Mouse (Mus musculus) CH12.LX (cell line): ENCODE measurements around the gene Fmn2. TPM values are rescaled to one million over a fixed set of nuclear protein-coding genes. Genes with fewer than 3 reads are reported as not detected.

Source experiments
- DNase-seq: peaks from one replicate; pipeline ENCODE4 v3.0.0-alpha.2; 2013; ENCODE audit errors: extremely low read depth
- H3K27ac ChIP-seq: 2 replicates; pipeline ENCODE4 v1.5.1; 2012; ENCODE audit warnings: low read depth, mild to moderate bottlenecking, control low read depth, moderate library complexity; ENCODE audit not compliant: insufficient read depth
- H3K27me3 ChIP-seq: replicated peaks from 2 replicates; pipeline ENCODE3; 2012; ENCODE audit warnings: inconsistent platforms
- H3K36me3 ChIP-seq, 2 experiments: replicated peaks in 1 of 2; 2 replicates each; pipeline versions ENCODE3 to v1.6.1; 2012; ENCODE audit warnings: inconsistent platforms in 1 of 2, low read length in 1 of 2, mild to moderate bottlenecking in 1 of 2, mixed read lengths in 1 of 2, moderate library complexity in 1 of 2; ENCODE audit not compliant: control insufficient read depth in 1 of 2, insufficient read depth in 1 of 2
- H3K4me1 ChIP-seq, 2 experiments: 2 replicates each; pipeline ENCODE4 v1.6.1; 2012; ENCODE audit warnings: inconsistent platforms in 1 of 2, moderate library complexity in 1 of 2; ENCODE audit not compliant: insufficient read depth in 2 of 2, control insufficient read depth in 1 of 2
- H3K4me2 ChIP-seq: 2 replicates; pipeline ENCODE4 v1.6.1; 2012; ENCODE audit warnings: low read depth, mild to moderate bottlenecking, control low read depth; ENCODE audit not compliant: poor library complexity, insufficient read depth, severe bottlenecking
- H3K4me3 ChIP-seq, 3 experiments: fragments of 150-350 bp in 1 of 3; sonication (generic) in 1 of 3; replicated peaks in 1 of 3; 2 replicates each; pipeline versions ENCODE3 to v1.5.1; 2011 to 2012; ENCODE audit warnings: low read depth in 2 of 3, low read length in 2 of 3, mild to moderate bottlenecking in 2 of 3, moderate library complexity in 2 of 3, control low read depth in 1 of 3, improper control_type of control experiment in 1 of 3, inconsistent platforms in 1 of 3, mixed read lengths in 1 of 3; ENCODE audit not compliant: poor library complexity in 1 of 3
- H3K79me2 ChIP-seq: replicated peaks from 2 replicates; pipeline ENCODE4 v1.6.1; 2012; ENCODE audit warnings: mild to moderate bottlenecking, moderate library complexity; ENCODE audit not compliant: control insufficient read depth, poor library complexity, insufficient read depth, severe bottlenecking; ENCODE audit errors: extremely low read depth
- H3K9ac ChIP-seq: 2 replicates; pipeline ENCODE4 v1.6.1; 2012; ENCODE audit warnings: low read depth, mild to moderate bottlenecking, control low read depth, moderate library complexity; ENCODE audit not compliant: insufficient read depth
- H3K9me3 ChIP-seq: replicated peaks from 2 replicates; pipeline ENCODE3; 2012; ENCODE audit warnings: low read length, inconsistent platforms, mixed read lengths
- CTCF ChIP-seq, 2 experiments: IDR thresholded peaks in 1 of 2; conservative IDR thresholded peaks in 1 of 2; 2 replicates each; pipeline ENCODE4 v1.5.1; 2011 to 2012; ENCODE audit warnings: low read depth in 2 of 2, low read length in 2 of 2, improper control_type of control experiment in 1 of 2, inconsistent platforms in 1 of 2, mild to moderate bottlenecking in 1 of 2, moderate library complexity in 1 of 2
- ETS1 ChIP-seq: conservative IDR thresholded peaks from 2 replicates; pipeline ENCODE4 v1.6.1; 2012; ENCODE audit warnings: low read depth, mild to moderate bottlenecking, inconsistent platforms, low read length, improper control_type of control experiment, moderate library complexity
- GABPA ChIP-seq: IDR thresholded peaks from 2 replicates; pipeline ENCODE4 v1.6.1; 2012; ENCODE audit warnings: low read depth, low read length, improper control_type of control experiment, inconsistent platforms; ENCODE audit not compliant: insufficient replicate concordance
- HCFC1 ChIP-seq: IDR thresholded peaks from 2 replicates; pipeline ENCODE4 v1.6.1; 2012; ENCODE audit warnings: low read depth, mild to moderate bottlenecking, inconsistent platforms, low read length, improper control_type of control experiment
- JUN ChIP-seq: IDR thresholded peaks from 2 replicates; pipeline ENCODE4 v1.6.1; 2011; ENCODE audit warnings: low read depth, mild to moderate bottlenecking, low read length, improper control_type of control experiment, moderate library complexity; ENCODE audit not compliant: insufficient read depth
- KAT2A ChIP-seq: IDR thresholded peaks from 2 replicates; pipeline ENCODE4 v1.6.1; 2012; ENCODE audit warnings: low read length, improper control_type of control experiment, inconsistent platforms; ENCODE audit not compliant: insufficient replicate concordance
- MAFK ChIP-seq: IDR thresholded peaks from 2 replicates; pipeline ENCODE4 v1.6.1; 2011; ENCODE audit warnings: low read length, improper control_type of control experiment; ENCODE audit not compliant: insufficient replicate concordance
- MAX ChIP-seq: IDR thresholded peaks from 2 replicates; pipeline ENCODE4 v1.6.1; 2011; ENCODE audit warnings: low read length, improper control_type of control experiment
- MEF2A ChIP-seq: IDR thresholded peaks from 2 replicates; pipeline ENCODE4 v1.6.1; 2014; ENCODE audit warnings: low read depth, mild to moderate bottlenecking, inconsistent platforms, low read length, improper control_type of control experiment, borderline replicate concordance
- MXI1 ChIP-seq: IDR thresholded peaks from 2 replicates; pipeline ENCODE4 v1.6.1; 2011; ENCODE audit warnings: mild to moderate bottlenecking, low read depth, low read length, improper control_type of control experiment
- NELFE ChIP-seq: IDR thresholded peaks from 2 replicates; pipeline ENCODE4 v1.6.1; 2011; ENCODE audit warnings: low read depth, low read length, improper control_type of control experiment
- RCOR1 ChIP-seq: conservative IDR thresholded peaks from 2 replicates; pipeline ENCODE4 v1.6.1; 2012; ENCODE audit warnings: low read depth, mild to moderate bottlenecking, inconsistent platforms, low read length, improper control_type of control experiment
- TBP ChIP-seq: conservative IDR thresholded peaks from 2 replicates; pipeline ENCODE4 v1.6.1; 2011; ENCODE audit warnings: low read depth, low read length, improper control_type of control experiment
- TCF12 ChIP-seq: IDR thresholded peaks from 2 replicates; pipeline ENCODE4 v1.6.1; 2014; ENCODE audit warnings: low read depth, mild to moderate bottlenecking, inconsistent platforms, low read length, improper control_type of control experiment
- ZMIZ1 ChIP-seq: IDR thresholded peaks from 2 replicates; pipeline ENCODE4 v1.6.1; 2012; ENCODE audit warnings: low read depth, mild to moderate bottlenecking, inconsistent platforms, low read length, improper control_type of control experiment
- dilution Hi-C: fragments of 300-500 bp; cut with MboI; formaldehyde crosslinking; loops from 2 replicates; pipeline ENCODE4 v1.14.3; 2020; ENCODE audit warnings: low sequenced_read_pairs; ENCODE audit not compliant: extremely low pct_unique_long_range_greater_than_20kb, extremely low pct_ligation_motif_present
- in situ Hi-C: fragments of 300-500 bp; cut with MboI; formaldehyde crosslinking; loops from 3 replicates; pipeline ENCODE4 v1.14.3; 2019; ENCODE audit warnings: low sequenced_read_pairs, low pct_ligation_motif_present, low pct_unique_long_range_greater_than_20kb, mixed read lengths
- polyA plus RNA-seq: library from polyadenylated mRNA; unstranded; fragments of >175 nt; gene quantifications from 2 replicates; pipeline ENCODE4 v1.2.1, GENCODE M21; 2012; ENCODE audit warnings: low read depth; ENCODE audit not compliant: insufficient read length
- total RNA-seq, 2 experiments: library from RNA; depleted of rRNA; stranded (reverse); fragments of 300-350 nt in 1 of 2; fragments of >200 nt in 1 of 2; gene quantifications; 2 replicates each; pipeline ENCODE4 v1.2.3; 2012 to 2014

Fmn2 gene
- total and polyA plus RNA-seq, 3 experiments: 0.25 to 1.6 (median 0.51) TPM

DNA sequence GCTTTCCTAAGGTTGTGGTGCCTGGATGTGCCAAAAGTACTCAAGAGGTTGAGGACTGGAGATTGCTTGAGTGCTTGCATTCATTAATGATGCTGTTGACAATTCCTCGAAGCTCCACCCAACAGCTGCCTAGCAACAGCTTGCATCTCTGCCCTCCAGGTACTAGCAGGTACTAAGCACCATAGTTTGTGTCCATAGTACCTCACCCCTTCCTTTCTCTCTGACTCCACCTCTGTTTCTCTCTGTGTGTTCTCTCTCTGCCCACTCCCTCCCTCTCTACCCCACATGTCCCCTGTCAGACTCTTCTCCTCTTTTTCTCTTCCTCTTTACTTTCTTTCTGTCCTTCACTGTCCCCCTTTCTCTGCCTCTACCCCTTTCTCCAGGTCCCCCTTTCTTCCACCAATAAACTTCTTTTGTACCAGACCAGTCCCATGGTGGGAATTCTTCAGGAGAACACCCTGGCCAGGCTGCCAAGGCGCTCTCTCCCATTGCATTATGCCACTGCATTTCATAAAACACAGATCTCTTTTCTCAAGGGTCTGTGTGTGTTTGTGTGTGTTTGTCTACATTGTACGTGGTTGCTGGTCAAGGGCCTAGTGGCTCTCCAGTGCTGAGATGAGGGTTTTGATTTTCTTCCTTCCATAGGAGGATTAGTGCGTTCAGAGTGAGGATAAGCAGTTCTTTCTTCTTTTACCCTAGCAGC is 21.3 kb downstream of the Fmn2 start:
- no peaks in the 10 kb centered on the region for H3K79me2 ChIP-seq
- no peak for DNase-seq
- dilution Hi-C loops: no loop called here
- in situ Hi-C loops: no loop called here
- no peak overlapping the region for H3K4me2 ChIP-seq
- no peaks in the 10 kb centered on the region for H3K36me3 ChIP-seq
- H3K4me3 ChIP-seq: no peak overlapping the region
- H3K9ac ChIP-seq: no peak overlapping the region
- H3K27me3 ChIP-seq: no peaks in the 10 kb centered on the region
- no peaks in the 10 kb centered on the region for H3K9me3 ChIP-seq
- H3K4me1 ChIP-seq: no peaks in the 10 kb centered on the region
- TF ChIP-seq MEF2A: no peak
- TF ChIP-seq JUN: no peak
- TF ChIP-seq MAX: no peak
- no peak for TF ChIP-seq CTCF (conservative IDR thresholded peaks at IDR 0.05 in 1 of 2, IDR thresholded peaks at IDR 0.05 in 1 of 2; ENCODE audit: low read depth in 2 of 2, low read length in 2 of 2)
- no peak for TF ChIP-seq KAT2A
- TF ChIP-seq RCOR1: no peak
- TF ChIP-seq TBP: no peak
- TF ChIP-seq TCF12: no peak
- TF ChIP-seq NELFE: no peak
- H3K27ac ChIP-seq: no peak overlapping the region

DNA sequence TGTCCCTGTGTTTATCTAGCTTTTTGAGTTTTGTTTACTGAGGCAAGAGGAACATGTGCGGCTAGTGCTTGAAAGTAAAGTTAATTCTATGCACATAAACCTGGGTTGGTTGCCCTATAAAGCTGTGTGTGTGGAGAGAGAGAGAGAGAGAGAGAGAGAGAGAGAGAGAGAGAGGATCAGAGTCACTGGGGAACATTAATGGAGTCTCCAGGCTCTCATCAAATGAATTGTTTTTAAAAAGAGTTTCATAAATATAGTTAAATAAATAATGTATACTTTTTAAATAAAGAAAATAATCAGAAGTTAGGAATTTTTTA is 21.8 kb downstream of the Fmn2 start:
- H3K9me3 ChIP-seq: no peaks in the 10 kb centered on the region
- TF ChIP-seq GABPA (no peak), CTCF (conservative IDR thresholded peaks at IDR 0.05 in 1 of 2, IDR thresholded peaks at IDR 0.05 in 1 of 2; ENCODE audit: low read depth in 2 of 2, low read length in 2 of 2) (no peak), HCFC1 (no peak), TBP (no peak), ETS1 (no peak), ZMIZ1 (no peak), MAX (no peak), MAFK (no peak), MXI1 (no peak), JUN (no peak)
- TF ChIP-seq, all 38 proteins: peak for 0
- no peak overlapping the region for H3K27ac ChIP-seq
- dilution Hi-C loops: no loop called here
- no peak overlapping the region for H3K4me2 ChIP-seq
- H3K4me1 ChIP-seq: no peaks in the 10 kb centered on the region
- H3K9ac ChIP-seq: no peak overlapping the region
- no peaks in the 10 kb centered on the region for H3K27me3 ChIP-seq
- H3K79me2 ChIP-seq: no peaks in the 10 kb centered on the region
- no peaks in the 10 kb centered on the region for H3K36me3 ChIP-seq
- no peak for DNase-seq
- in situ Hi-C loops: no loop called here
- H3K4me3 ChIP-seq: no peak overlapping the region
